Mouse (Mus musculus) heart, adult 2 months (tissue): ENCODE measurements around the gene Fyb.

Experiments
- CTCF ChIP-seq: fragments of 200-600 bp; IDR thresholded peaks from 2 replicates; pipeline ENCODE4 v1.8.1; 2022; ENCODE audit warnings: antibody characterized with exemption, mild to moderate bottlenecking, moderate library complexity
- EP300 ChIP-seq: fragments of 200-500 bp; IDR thresholded peaks from 2 replicates; pipeline ENCODE4 v1.6.1; 2011; ENCODE audit warnings: low read depth, low read length, control low read depth; ENCODE audit not compliant: insufficient read depth
- POLR2A ChIP-seq: fragments of 200-500 bp; IDR thresholded peaks from 2 replicates; pipeline ENCODE4 v1.6.1; 2011; ENCODE audit warnings: mild to moderate bottlenecking, low read depth, low read length, control low read depth; ENCODE audit not compliant: insufficient read depth

DNA sequence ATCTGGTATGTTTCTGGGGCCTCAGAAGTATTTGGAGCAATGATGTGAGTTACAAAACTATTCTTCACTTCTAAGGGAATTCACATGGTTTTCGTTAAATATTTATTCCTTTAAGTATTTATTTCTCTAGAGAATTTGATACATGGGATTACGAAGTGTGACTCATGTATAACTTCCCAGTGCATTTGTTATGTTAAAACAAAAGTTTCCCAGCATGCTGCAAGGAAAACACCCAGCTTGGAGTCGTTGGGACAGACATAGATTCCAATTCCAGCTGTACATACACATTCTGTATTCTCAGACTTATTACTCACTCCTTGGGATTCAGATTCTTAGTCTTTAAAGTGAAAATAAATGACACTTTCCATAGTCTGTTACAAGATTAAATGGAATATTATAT is 112.8 kb downstream of the Fyb start:
- TF ChIP-seq POLR2A, result no peak
- no peak for TF ChIP-seq CTCF
- TF ChIP-seq EP300, result no peak
